Mouse (Mus musculus) lung, postnatal 36 days (tissue): ENCODE measurements at regions not wholly inside any gene's neighbourhood (a gene's known extent, or its start where the extent isn't known, plus 50 kb on each side); places are given as distances from the start of the nearest gene placed in this dataset.

Experiments used
- DNase-seq: peaks from one replicate; pipeline ENCODE4 v3.0.0; 2022; ENCODE audit warnings: mixed read lengths

- no peak for DNase-seq
Measured at GRCm38 (mm10) chr17:45889051-45889450, 143.1 kb downstream of the Vegfa start.

- DNase-seq = peak; percentile 67
Measured at GRCm38 (mm10) chr17:45886420-45887049, 145.6 kb downstream of the Vegfa start.

- DNase-seq = peak; percentile 69
Measured at GRCm38 (mm10) chr17:45885461-45886336, 146.5 kb downstream of the Vegfa start.

GRCm38 (mm10) chr17:45884021-45884722, 148.0 kb downstream of the Vegfa start:
- no peak for DNase-seq

GRCm38 (mm10) chr17:45882682-45883081, 149.0 kb upstream of the 1600014C23Rik start:
- DNase-seq = no peak

GRCm38 (mm10) chr17:45881284-45881683, 147.6 kb upstream of the 1600014C23Rik start:
- DNase-seq = no peak

- no peak for DNase-seq
Measured at GRCm38 (mm10) chr17:45880761-45881160, 147.1 kb upstream of the 1600014C23Rik start.

- DNase-seq = no peak
Measured at GRCm38 (mm10) chr17:45879478-45880250, 146.0 kb upstream of the 1600014C23Rik start.

GRCm38 (mm10) chr17:45878394-45878793, 144.8 kb upstream of the 1600014C23Rik start:
- no peak for DNase-seq

GRCm38 (mm10) chr17:45875325-45875724, 141.7 kb upstream of the 1600014C23Rik start:
- no peak for DNase-seq

GRCm38 (mm10) chr17:45873996-45874395, 140.4 kb upstream of the 1600014C23Rik start:
- DNase-seq = no peak

- DNase-seq = peak; percentile 50
Measured at GRCm38 (mm10) chr17:45873200-45873955, 139.7 kb upstream of the 1600014C23Rik start.

- no peak for DNase-seq
Measured at GRCm38 (mm10) chr17:45871666-45872653, 138.3 kb upstream of the 1600014C23Rik start.

- DNase-seq = no peak
Measured at GRCm38 (mm10) chr17:45871067-45871466, 137.4 kb upstream of the 1600014C23Rik start.

GRCm38 (mm10) chr17:45869014-45869968, 135.6 kb upstream of the 1600014C23Rik start:
- no peak for DNase-seq

- no peak for DNase-seq
Measured at GRCm38 (mm10) chr17:45868539-45868938, 134.9 kb upstream of the 1600014C23Rik start.

GRCm38 (mm10) chr17:45867727-45868126, 134.1 kb upstream of the 1600014C23Rik start:
- no peak for DNase-seq

GRCm38 (mm10) chr17:45866876-45867652, 133.4 kb upstream of the 1600014C23Rik start:
- DNase-seq = peak; percentile 30

- DNase-seq = no peak
Measured at GRCm38 (mm10) chr17:45866346-45866745, 132.7 kb upstream of the 1600014C23Rik start.
